Mouse (Mus musculus) spleen, embryonic (tissue): ENCODE data around the gene Rps8.

Source experiments
- CTCF ChIA-PET: fragments of 350-600 bp; sonication (Branson Sonifier 250); formaldehyde crosslinking; loops from one replicate; lab custom pipeline; 2022; lab: Charles Lee

Gene Rps8

DNA sequence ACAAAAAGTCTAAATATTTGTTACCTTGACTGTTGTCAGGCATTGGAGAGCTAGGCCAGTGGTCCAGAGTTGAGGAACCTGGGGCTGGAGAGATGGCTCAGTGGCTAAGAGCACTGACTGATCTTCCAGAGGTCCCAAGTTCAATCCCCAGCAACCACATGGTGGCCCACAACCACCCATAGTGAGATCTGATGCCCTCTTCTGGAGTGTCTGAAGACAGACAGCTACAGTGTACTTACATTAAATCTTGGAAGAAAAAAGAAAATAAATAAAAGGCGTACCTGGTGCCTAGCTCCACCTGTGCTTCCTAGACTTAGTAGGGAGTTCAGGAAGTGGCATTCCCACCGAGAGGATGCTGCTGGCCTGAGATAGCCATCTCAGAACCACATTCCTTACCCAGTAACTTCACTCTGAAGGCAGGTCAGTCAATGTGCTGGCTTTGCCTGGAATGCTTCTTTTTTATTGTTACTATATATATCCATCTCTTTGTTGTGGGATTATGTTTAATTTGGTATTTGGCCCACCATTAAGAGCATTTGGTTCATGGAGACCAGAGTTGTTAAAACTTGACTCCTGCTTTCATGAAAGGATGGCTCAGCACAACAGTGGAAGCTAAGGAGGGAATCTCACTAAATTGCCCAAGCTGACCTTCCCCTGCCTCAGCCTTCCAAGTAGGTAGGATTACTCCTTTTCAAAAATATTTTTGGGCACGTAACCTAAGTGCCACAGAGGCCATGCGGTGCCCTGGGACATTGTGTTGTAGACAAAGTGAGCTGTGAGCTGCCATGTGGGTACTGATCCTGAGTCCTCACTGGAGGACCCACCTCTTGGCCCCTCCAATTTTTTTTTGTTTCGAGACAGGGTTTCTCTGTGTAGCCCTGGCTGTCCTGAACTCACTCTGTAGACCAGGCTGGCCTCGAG, 6.5 kb downstream of the Rps8 start:
- CTCF ChIA-PET = interaction anchor here (0.6 kb wide), 1 partner anchor 103 kb away, joined by 3 read pairs; no protein-coding TSS in a partner anchor

DNA sequence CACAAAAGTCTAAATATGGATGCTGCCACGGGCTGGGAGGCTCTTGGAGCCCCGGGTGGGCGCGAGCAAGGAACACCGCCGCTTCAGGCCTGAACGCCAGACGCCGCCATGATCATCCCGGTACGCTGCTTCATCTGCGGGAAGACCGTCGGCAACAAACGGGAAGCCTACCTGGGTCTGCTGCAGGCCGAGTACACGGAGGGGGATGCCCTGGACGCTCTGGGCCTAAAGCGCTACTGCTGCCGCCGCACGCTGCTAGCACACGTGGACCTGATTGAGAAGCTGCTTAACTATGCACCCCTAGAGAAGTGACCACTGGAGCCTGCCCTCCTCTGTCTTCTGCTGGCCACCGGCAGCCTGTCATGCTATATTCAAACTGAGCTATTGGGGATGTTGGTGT, 7.2 kb downstream of the Rps8 start:
- CTCF ChIA-PET = interaction anchor here (0.6 kb wide), 1 partner anchor 103 kb away, joined by 3 read pairs; no protein-coding TSS in a partner anchor

DNA sequence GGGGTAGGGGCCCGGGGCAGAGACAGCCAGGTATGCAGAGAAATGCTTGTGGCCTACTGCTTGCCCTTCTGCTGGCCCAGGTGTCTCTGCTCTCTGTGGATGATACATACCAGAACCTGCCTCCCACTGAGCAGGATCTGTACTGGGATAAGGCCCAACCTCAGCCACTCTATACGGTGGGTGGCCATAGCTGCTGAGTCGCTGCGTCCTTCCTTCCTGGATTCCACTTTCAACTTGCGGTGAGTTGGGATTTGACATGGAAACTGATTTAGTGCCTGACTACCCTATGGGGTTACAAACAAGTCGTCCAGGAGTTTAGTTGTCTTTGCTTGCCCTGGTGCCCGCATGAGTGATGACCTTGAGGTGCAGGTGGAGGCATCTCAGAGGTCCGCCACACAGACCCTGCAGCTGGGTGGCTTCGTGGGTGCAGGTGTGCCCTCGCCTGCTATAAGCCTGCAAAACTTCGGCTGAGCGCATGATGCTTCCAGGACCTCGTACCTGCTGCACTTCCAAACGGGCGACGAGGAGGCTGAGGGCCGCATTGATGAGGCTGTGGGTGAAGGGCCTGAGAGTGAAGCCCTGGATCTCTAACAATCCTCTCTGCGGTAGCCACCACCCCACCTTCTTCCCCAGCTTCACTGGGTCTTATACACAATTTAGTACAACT, 7.9 kb downstream of the Rps8 start:
- CTCF ChIA-PET = no interaction called here

DNA sequence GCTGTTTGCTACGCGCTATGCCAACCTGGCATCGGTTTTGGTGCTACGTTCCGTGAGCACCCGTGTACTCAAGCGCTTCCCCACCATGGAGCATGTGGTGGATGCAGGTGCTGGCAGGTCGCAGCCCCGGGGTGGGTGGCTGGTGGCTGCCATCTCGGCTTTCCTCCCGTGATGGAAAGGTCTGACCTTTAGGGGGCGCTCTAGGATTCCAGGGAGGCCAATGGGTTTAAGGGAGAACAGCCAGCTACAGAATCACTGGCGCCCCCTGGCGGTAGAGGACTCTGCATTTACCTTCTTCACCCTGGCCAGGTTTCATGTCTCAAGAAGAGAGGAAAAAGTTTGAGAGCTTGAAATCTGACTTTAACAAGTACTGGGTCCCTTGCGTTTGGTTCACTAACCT, 9.9 kb downstream of the Rps8 start:
- CTCF ChIA-PET = interaction anchor here (0.7 to 1.0 kb wide), 2 partner anchors 20 to 35 kb away, joined by 3 read pairs; partner anchors contain the start of gene Btbd19

DNA sequence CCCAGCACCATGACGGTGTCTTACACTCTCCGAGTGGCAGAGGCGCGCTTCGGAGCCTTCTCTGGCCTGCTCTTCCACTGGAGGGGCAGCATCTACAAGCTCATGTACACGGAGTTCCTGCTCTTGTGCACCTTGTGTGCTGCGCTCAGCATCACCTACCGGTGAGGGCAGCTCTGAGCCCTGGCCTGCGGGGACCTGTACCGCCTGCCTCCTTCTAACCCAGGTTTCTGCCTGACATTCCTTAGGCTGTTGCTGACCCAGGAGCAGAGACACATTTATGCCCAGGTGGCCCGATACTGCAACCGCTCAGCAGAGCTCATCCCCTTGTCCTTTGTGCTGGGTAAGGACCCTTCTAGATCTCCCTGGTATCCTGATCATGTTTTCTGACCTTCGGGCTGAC, 10.8 kb downstream of the Rps8 start:
- CTCF ChIA-PET = no interaction called here

DNA sequence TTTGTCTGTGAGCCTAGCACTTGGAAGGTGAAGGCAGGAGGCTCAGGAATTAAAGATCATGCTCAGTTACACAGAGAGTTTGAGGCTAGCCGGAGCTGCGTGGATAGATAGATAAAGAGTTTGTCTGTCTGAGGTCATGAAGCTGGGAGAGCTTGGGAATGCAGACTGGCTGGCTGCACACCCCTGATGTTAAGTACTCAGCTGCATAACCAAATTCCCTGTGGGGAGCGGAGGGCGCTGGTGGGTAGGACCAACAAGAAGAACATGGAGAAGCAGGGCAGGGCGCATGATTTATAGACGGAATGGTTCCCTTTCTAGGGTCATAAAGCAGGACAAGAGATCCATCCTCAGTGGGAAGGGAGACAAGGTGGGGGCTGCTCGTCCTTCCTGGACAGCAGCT, 13.0 kb downstream of the Rps8 start:
- CTCF ChIA-PET = no interaction called here

DNA sequence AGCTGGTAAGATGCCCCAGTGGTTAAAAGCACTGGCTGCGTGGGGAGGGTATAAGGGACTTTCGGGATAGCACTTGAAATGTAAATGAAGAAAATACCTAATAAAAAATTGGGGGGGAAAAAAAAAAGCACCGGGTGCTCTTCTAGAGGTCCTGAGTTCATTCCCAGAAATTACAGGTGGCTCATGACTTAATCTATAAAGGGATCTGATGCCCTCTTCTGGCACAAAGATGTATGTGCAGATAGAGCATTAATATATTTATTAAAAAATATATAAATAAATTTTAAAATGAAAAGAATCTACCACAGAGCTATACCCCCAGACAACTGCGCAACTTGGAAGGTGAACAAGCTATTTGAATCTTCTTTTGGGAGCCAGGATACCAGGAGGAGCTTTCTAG, 15.4 kb downstream of the Rps8 start:
- CTCF ChIA-PET = interaction anchor here (1.0 to 2.8 kb wide), 2 partner anchors 20 to 138 kb away, joined by 6 to 17 read pairs; no protein-coding TSS in a partner anchor

DNA sequence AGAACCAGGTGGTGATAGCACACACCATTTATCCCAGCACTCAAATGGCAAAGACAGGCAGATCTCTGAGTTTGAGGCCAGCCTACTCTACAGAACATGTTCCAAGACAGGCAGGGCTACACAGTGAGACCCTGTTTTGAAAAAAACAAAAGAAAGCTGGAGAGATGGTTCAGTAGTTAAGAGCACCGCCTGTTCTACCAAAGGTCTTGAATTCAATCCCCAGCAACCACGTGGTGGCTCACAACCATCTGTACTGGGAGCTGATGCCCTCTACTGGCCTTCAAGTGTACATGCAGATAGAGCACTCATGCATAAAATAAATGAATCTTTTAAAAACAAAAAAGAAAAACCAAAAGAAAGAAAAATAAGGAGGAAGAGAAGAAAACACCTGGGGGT, 16.8 kb downstream of the Rps8 start:
- CTCF ChIA-PET = interaction anchor here (0.6 to 2.8 kb wide), 7 partner anchors 13 to 368 kb away, joined by 3 to 17 read pairs (median 6); partner anchors contain the start of gene Tctex1d4

DNA sequence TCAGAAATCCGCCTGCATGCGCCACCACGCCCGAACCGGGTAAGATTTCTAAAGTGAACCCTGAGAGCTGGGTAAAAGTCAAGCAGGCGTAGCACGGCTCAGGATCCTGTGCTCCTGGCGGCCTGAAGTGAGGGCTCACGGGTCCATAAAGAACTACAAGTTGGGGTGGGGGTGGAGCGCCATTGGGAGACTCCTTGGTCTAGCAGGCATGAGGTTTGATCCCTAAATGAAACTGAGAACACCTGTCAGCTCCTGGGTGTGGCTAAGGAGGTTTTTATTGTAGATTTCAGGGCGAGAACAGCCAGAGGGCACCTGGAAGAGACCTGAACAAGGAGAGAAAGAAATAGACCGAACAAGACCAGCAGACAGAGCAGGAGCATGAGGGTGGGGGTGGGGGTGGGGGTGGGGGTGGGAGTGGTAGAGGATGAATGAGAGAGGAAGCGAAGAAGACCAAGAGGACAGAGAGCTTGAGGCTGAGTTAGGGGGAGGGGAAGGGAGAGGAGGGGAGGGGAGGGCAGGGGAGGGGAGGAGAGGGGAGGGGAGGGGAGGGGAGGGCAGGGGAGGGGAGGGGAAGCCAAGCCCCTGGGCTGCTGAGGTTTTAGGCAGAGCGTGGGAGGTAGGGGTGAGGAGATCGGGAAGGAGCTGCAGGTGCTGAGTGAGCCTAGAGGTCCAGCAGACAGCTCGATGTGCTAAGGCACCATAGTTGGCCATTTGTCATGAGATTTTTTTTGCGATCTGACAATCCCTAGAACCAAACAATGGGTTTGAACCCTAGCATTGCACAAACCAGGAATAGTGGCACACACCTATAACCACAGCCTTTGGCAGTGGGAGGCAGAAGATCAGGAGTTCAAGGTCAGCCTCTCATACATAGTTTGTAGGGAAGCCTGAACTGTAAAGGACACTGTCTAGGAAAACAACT, 17.5 kb downstream of the Rps8 start:
- CTCF ChIA-PET = interaction anchor here (0.6 to 2.8 kb wide), 5 partner anchors 12 to 367 kb away, joined by 3 to 17 read pairs (median 6); partner anchors contain the start of gene Tctex1d4

DNA sequence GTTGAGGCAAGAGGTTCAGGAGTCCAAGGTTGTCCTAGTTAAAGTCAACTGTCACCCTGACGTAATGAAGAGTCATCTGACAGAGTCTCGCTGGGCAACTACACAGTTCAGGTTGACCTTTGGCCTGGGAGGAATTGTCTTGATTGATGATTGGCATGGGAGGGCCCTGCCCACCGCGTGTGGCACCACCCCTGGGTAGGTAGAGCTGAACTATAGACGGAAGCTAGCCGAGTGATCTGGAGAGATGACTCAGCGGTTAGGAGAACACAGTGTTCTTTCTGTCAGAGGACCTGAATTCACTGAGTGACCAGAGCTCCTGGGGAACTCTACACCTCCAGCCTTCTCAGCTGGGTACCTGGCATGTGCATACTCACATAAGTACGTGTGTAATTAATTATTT, 20.0 kb downstream of the Rps8 start:
- CTCF ChIA-PET = no interaction called here

DNA sequence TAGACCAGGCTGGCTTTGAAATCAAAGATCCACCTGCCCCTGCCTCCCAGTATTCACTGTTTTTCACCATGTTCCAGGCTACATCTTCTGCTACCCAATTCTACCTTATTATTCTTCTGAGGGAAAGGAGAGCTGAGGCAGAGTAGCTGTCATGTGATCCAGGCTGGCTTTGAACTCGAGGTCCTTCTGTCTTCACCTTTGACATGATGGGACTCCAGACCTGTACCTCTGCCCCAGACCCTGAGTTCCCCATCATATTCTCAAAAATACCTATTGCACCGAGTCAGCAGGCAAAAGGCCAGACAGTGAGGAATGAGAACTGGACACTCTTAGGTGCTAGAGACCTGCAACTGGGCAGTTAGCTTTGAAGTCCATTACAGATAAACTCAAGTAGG, 21.4 kb downstream of the Rps8 start:
- CTCF ChIA-PET = interaction anchor here (0.7 to 2.3 kb wide), 2 partner anchors 14 to 1019 kb away, joined by 12 to 26 read pairs; no protein-coding TSS in a partner anchor

DNA sequence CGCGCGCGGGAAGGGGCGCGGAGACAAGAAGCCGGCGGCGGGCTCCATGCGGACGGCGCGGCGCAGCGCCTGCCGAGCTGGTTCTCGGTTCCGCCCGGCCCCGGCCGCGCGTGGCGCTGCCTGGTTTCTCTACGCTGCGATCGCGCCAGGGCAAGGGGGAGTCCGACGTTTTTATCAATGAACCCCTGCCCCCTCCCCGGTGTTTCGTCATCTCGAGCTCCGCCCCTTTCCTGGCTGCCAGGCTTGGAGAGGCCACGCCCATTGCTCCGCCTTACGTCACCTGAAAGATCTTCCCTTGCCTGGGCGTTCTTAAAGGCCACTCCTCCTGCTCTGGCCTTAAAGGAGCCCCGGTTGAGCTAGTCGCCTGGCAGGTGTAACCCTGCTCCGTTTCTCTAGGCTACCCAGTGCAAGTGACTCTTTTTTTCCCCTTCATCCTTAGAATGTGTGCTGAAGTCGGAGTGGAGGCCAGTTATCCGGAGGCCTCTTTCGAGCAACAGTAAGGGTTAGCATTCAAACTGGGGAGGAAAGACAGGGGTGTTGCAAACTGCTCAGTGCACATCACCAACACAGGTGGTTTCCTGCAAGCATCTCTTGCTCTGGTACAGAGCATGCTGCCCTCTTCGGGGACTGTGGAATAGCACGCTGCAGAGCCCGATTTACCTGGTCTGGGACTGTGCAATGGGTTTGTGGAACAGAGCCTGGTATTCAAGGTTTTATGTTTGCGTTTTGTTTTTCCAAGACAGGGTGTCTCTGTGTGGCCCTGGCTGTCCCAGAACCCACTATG, 22.0 kb downstream of the Rps8 start, which contains the start of gene Plk3:
Plk3 (minus strand) TSS at position 147 of the 784 bp plus-strand sequence.
- CTCF ChIA-PET = interaction anchor here (0.7 to 2.3 kb wide), 5 partner anchors 9 to 1020 kb away, joined by 3 to 26 read pairs (median 5); no protein-coding TSS in a partner anchor

DNA sequence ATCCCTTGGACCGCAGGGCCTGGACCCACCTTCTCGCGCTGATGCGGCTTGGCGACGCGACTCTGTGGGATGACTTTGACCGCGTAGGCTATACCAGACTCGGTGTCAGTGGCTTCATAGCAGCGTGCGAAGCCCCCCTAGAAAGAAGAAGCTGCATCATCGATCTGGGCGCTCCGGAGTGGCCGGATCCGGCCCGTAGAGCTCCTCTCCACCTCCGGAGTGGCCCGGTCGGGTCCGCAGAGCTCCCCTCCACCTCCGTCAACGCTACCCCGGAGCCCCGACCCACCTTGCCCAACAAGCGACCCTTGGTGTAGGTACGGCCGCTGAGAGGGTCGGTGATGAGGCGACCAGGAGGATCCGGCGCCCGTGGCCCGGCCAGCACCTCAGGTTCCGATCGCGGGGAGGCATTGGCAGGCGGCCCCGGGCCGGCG, 22.7 kb downstream of the Rps8 start:
- CTCF ChIA-PET = interaction anchor here (0.6 to 2.3 kb wide), 5 partner anchors 9 to 52 kb away, joined by 3 to 12 read pairs (median 5); no protein-coding TSS in a partner anchor

DNA sequence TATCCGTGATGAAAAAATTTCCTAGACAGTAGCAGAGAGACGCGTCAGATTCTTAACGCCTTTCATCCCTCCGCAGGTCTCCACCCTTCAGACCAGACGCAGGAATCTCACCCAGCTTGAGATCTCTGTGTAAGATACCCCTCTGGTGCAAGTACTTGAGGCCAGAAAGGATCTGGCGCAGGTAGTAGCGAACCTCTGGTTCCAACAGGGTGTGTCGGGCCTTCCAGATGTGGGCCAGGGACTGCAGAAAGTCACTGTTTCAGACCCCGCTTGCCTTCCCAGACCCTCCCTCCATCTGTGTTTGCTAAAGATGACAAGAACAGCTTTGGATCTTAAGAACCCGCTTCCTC, 23.3 kb downstream of the Rps8 start:
- CTCF ChIA-PET = interaction anchor here (0.6 to 2.3 kb wide), 4 partner anchors 9 to 51 kb away, joined by 3 to 12 read pairs (median 5); no protein-coding TSS in a partner anchor

DNA sequence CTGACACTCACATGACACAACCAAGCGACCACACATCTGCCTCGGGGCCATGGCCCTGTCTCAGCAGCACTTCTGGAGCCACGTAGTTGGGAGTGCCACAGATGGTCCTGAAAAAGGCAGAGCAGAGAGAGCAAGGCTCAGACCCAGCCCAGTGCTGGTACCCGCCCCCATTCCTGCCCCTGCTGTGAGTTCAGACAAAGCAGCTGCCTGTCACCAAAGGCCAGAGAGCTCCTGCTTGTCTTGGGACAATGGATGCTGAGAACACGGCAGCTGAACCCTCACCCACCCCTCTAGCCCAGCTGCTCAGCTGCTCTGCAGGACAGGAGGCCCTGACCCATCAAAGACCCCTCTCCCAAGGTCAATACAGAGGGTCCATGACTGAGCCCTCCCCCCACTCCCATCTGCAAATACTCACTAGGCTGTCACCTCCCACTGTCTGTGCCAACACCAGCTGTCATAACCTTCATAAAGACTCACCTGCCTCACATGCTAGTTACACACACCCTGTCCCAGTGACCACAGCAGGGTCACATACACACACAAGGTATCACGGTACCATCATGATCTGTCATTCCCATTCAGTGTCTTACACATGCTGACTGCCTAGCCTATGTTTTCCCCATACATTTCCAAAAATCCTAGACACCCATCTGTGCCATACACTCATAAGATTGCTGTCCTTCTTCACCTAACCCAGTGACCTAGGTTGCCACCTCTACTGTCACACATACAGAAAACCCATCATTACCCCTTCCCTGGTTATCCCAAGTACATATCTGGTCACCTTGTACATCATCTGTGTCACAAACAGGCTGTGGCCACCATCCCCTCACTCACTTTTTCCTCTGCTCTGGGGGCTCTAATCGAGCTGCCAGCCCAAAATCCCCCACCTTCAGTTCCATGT, 23.9 kb downstream of the Rps8 start:
- CTCF ChIA-PET = interaction anchor here (0.6 to 1.6 kb wide), 2 partner anchors 10 to 63 kb away, joined by 5 to 7 read pairs; no protein-coding TSS in a partner anchor

DNA sequence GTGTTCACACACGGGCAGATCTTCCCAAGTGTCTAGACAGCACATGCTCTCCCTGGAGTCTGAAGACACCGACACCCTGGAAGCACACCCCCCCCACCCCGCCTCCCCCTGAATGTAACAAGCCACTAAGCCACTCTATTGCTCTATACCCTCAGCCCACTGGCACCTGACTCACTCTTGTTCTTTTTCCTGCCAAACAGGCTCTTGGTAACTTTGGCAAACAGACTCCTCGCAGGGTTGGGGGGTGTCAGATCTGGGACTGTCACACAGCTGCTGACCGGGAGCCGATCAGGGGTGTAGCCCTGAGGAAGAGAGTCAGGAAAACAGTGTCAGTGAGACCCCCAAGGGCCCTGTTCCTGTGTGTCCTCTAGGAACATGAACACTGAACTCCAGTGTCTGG, 24.8 kb downstream of the Rps8 start:
- CTCF ChIA-PET = no interaction called here

DNA sequence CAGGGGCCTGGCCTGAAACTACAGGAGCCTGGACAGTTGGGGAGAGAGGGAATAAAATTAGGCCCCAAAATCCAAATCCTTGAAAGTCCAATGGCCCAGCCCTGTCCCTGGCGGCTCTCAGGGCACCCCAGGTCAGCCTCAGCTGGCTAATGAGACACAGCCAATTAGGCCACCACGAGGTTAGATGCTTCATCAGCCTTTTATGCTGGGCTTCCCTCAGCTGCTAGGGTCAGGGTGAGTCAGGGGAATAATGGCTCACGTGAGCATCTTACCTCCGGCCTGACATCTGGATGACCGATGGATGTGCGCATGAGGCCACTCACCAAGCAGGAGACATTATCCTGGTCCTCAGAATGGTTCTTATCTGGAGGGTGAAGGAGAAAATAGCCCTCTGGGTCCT, 25.3 kb downstream of the Rps8 start:
- CTCF ChIA-PET = no interaction called here

DNA sequence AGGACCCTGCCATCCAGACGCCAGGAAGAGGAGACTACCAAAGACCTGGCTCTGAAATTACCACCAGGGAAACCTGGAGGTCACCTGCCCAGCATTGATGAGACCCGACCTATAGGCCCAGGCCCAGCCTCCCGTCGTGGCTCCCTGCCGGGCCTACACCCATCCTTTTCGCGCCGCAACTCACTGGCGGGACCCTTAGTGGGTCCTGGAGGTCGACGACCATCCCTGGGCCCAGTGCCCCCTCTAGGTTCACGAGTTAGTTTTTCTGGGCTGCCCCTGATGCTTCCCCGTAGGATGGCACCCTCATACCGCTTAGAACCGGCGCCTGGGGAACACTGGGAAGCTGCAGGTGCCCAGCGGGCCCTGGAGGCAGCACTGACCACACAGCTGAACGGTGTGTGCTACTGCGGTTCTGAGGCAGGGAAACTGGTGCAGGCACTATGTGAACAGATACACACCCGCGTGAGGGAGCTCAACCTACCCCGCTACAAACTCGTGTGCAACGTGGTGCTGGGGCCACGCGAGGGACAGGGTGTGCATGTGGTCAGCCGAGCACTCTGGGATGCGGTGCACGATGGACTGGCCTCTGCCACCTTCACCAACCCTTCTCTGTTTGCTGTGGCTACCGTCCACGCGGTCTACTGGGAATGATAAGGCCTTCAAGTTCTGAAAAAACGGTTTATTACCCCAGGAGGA, 27.9 kb downstream of the Rps8 start:
- CTCF ChIA-PET = no interaction called here
